Mouse (Mus musculus): ENCODE data around the gene Pde4d.

Gene Pde4d

DNA sequence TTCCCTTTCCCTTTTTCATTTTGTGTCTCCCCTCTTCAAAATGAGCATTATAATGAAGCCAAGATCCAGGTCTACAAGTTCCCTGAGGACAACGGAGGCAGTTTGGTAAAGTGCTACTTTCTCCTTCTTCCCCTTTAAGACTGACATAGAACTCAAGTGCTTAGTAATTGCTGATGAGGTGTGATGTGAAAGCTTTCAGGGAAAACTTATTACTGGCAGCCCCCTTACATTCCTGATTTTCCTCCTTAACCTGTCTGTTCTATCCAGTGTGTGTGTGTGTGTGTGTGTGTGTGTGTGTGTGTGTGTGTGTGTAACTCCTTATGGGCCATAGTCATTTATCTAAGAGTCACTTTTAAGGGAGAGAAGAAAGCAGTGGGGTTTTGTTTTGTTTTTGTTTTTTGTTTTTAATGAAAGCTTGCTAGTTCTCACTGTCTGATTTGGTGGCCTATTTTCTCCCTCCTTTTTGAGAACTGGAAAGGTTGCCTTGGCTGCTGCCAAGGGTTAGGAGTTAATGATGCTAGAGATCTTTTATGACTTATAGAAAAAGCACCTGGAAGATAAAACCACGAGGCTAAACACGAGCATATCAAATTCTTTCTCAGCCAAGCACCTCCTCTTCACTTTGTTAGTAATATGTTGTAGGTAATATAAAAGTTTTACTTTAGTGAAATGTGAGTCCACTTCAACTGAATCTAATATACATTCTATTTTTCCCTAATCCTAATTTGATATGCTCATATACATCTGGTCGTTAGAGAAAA is 1236.5 kb downstream of the Pde4d start:
- DNase-seq (ENCODE audit: low read depth, low spot score), result no peak

DNA sequence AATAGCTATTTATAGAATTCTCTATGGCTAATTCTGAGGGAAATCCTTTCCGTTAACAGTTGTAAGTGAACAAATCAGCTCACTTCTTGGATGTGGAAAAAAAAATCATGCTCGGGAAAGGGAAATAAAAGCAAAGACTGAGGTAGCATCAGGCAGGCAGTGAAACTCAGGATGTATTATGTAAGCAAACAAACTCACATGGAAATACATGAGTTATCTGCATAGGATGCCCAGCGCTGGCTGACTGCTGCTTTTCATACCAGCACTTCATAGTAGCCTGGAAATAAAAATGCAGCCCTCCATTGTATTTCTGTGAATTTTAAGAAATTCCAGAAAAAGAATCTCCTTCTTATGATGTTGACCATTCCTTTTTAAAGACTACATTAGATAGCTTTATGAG is 1237.2 kb downstream of the Pde4d start:
- no peak for DNase-seq (ENCODE audit: low read depth, low spot score)

DNA sequence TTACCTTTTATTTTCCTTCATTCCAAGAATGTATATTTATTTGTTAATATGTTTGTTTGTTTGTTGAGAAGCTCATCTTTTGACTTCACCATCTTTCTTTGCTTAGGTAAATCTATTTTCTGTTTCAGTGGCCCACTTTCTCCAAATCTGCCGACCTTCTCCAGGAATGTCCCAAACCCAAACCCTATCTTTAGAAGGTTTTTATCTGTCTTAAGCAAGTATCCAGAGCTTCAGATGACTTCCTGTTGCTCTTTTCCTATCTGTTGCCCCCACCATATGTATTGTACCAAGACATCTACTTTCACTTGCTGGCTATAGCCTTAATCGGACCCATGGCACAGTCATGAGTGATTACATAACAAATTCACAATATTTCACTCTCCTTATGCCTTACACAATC is 1238.4 kb downstream of the Pde4d start:
- no peak for DNase-seq (ENCODE audit: low read depth, low spot score)

DNA sequence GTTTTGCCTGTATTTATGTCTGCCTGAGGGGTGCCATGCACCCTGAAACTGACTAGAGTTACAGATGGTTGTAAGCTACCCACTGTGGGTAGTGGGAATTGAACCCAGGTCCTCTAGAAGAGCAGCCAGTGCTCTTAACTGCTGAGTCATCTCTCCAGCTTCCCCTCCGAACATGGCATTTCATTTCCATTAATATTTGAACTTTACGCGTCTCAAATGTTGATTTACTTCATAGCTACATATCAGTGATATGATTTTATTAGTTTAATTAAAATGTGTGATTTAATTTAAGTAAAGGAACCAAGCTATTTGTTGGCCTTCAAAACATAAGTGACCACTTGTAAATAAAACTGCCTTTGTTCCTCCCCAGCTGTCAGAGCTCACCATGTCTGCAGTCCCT is 1239.4 kb downstream of the Pde4d start:
- no peak for DNase-seq (ENCODE audit: low read depth, low spot score)

DNA sequence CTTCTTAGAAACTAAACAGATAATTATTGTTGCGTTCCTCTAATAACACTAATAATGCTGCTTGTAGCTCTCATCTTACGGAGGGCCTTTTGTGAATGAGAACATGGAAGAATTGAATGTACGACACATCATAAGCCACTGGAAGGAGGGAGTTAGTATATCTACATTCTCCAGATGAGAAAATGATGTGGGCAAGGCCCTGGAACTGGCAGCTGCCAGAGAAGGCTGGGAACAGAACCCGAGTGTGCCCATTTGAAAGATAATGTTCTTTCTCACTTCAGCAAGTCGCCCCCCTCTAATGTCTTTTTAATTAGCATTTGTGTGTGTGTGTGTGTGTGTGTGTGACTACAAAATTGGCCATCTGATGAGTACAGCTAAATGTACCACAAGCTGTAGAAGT is 1240.8 kb downstream of the Pde4d start:
- no peak for DNase-seq (ENCODE audit: low read depth, low spot score)

DNA sequence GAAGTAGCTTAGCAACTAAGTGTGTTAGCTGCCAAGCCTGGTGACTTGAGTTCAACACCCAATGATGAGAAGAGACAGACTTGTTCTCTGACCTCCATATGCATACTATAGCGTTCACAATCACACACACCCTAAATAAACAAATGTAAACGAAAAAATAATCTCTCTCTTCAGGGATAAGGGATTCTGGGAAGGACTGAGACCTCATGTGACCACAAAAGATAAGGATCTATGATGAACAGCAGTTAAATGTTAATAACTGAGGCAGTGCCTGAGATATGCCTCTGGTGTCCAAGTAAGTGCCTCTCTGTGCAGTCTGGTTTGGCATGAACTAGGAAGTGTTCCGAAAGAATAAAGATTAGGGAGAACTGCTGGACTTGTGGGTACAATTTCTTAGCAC is 1243.1 kb downstream of the Pde4d start:
- no peak for DNase-seq (ENCODE audit: low read depth, low spot score)

DNA sequence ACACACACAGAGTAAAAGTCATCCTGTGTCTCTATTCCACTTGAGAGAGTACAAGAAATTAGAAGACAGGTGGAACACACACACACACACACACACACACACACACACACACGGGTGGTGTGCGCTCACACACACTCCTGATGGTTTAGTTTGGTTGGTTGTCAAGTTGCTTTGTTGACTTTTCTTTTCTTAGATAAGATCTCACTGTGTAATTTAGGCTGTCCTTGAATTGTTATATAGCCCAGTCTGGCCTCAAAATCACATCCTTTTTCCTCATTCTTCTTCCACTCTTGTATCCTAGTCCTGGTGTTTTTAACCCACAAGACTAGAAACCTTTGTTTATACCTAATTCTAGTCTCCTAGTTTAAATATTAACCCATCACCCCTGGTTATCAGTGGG is 1244.0 kb downstream of the Pde4d start:
- no peak for DNase-seq (ENCODE audit: low read depth, low spot score)

DNA sequence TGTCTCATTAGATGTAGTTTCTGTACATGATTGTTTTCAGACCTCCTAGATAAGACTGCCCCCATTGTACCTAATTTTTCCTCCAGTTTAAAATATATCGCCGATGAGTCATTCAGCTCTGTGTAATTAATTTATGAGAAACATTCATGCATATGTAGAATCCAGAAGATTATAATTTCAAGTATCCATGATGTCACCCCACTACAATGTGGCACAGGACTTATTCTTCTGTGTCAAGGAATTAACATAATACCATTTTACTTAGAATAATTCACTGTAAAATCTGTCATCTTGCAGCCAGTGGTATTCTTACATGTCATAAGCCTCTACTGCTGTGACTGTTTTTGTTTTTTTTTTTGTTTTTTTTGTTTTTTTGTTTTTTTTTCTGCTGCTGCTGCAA is 1244.5 kb downstream of the Pde4d start:
- DNase-seq (ENCODE audit: low read depth, low spot score), result no peak

DNA sequence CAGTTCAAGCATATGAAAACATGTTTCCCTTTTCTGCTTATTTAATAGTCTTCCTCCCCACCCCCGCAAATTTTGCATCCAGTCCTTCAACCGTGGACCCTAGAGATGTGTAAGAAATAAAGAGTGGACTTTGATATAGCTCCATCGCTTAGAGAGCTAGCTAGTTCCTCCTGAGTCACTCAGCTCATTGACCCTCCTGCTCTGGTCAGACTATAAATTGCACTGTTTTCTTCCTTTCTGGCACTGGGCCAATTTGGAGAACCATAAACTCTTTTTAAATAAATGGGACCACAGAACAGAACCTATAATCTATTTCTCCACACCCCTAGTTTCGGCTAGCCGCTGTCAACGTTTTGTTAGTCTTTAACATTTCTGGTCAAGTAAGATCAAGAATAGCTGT is 1245.3 kb downstream of the Pde4d start:
- DNase-seq (ENCODE audit: low read depth, low spot score), result no peak

DNA sequence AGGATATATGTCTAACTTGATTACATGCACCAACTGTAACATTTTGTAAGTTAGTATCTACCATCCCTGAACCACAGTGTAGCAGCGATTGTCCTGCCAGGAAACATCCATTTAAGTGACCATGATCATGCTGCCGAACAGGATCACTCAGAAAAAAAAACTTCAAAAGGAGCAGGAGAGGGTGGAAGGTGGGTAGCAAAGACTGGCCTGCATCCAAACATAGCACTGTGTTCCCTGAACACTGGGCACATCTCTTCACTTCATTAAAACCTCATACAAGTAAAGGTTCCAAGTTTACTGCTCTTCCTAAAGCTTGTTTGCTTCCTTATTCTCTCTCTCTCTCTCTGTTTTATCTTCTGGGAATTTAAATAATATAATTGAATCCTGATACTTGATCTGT is 1256.4 kb downstream of the Pde4d start:
- DNase-seq (ENCODE audit: low read depth, low spot score), result no peak

DNA sequence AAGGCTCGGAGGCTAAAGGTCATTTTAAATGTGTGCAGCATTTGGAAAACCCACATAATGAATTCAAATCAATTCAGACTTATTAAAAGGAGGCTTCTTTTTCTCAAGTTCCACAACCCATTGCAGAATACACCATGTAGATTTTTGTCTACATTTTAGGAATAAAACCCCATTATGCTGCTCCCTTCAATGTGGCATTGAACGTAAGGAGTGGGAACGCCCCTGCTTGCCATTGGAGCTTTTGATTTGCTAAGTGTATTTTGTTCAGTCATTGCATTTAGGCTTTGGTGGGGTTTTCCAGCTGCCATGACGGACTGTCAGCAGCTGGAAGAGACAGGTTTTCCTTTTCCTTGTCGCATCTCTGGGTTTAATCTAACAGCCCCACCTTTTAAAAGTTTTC is 1256.8 kb downstream of the Pde4d start:
- DNase-seq (ENCODE audit: low read depth, low spot score), result no peak

DNA sequence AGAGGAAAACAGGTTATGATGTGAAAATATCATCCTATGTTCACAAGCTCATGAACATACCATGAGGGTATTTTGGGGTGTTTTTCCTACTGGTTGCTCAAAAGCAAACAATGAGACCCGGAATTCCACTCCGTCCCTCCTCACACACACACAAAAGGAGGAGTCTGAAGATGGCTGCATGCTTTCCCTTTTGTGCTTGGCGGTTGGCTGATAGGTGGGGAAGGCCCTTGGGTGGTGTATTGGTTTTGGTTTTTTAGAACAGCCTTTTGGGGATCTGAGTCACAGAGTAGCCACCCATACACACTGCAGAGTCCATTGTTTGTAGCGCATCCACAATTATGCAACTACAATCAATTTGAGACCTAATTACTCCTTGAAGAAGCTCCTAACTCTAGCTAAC is 1257.4 kb downstream of the Pde4d start:
- no peak for DNase-seq (ENCODE audit: low read depth, low spot score)

DNA sequence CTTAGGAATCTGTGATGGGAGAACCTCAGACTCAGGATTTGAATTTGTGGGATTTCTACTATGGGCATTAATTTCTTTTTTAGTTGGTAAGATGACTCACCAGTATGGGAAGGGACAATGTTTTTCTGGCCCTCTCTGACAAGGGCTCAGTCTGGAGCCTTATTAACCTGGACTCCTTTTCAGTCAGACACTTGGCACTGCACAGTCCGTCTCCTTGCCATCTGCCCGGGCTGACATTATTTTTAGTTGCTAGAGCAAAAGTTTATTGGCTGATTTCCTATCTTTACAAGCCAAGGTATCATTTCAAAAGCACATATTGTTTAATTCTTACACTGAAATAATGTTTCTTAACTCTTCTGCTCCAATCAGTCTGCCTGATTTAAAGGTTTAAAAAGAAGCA is 1258.6 kb downstream of the Pde4d start:
- DNase-seq (ENCODE audit: low read depth, low spot score), result no peak

DNA sequence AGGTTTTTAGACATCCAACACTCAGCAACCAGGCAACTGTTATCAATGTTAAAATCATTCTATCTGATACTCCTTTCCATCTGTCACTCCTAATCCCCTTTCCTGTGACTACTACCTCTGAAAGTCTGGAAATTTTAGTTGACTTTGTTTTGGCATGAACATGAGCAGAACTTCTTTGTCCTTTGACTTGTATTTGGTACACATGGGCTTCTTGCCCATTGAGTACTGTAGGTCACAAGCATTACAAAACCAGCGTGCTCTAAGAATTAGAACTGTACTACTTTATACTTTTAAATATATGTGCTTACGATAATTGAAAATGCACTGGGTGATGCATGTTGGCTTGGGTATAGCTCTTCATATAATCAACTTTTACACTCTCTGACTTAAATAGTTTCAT is 1264.8 kb downstream of the Pde4d start:
- DNase-seq (ENCODE audit: low read depth, low spot score), result no peak

DNA sequence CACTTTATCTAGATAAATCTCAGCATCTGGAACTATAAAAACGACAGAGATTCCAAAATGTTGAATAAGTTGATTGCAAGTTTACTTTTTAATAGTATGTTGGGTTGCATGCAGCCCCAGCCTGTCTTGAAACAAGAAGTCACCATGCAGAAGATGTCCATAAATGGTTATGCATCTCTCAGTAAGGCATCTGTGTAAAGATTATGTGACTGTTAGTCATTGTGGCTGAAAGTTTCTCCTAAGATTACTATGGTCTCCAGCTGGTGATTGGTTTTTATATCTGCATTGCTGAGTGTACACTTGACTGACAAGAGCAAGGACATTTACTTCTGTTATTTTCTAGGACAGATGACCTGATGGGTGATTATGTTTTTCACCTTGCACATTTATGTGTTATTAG is 1265.6 kb downstream of the Pde4d start:
- DNase-seq (ENCODE audit: low read depth, low spot score), result no peak

DNA sequence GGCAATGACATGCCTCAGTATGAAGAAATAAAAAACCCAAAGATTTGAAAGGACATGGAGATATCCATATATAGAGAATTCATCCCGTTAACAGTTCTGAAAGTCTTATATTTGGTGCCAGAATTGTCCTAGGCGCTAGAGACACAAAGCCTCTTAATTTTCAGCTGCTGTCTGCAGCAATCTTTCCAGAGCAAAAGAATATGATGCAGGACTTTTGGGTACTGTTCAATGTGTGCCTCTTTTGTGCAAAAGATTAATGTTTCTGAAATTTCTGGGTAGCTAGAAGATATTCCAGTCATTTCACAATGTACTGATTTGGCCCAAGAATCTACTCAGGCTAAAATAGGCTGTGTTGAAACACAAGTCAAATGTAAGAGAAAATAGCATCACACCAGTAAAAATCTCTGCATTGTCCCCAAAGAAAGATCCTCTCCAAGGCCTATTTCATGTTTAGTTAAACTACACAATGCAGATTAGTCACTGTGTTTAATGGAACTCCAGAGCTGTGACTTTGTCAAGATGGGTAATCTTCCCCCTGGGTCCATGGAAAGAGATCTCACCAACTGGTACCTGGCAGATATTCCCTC is 1270.5 kb downstream of the Pde4d start:
- no peak for DNase-seq (ENCODE audit: low read depth, low spot score)

DNA sequence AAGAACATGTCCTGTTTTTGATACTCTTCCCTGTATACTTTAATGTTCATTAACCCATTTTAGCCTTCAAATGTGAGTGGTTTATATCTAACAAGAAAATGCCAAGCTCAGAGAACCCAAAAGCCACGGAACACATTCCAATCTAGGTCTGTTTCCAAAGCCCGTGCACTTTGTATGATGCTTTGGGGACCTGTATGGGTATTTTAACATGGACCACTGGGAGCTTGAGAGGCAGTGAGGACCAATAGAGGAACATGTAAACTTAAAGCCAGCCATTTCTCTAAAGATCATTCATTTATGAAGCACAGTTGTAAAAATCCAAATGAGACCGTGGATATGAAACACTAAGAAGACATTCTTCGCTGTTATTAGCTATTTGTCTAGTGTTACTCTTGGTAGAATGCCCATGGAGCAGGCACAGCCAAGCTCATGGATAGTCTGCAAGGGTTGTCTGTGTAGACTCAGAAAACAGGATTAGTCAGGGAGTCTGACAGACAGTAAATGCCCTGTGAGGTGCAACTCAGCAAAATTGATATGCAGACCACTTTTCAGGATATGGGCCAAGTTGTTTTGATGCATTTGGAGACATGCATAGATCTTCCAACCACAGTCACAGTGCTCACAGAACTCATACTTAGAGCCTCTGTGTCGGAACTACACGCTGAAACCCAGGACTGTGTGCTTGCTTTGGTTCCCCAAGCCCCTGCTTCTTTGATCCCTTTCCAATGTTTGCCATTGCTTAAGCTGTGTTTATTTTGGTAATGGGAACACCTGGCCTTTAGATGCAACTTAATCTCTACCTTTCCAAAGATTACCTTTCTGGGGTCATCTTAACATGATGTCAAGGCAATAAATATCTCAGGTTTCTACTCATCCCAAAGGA is 1272.7 kb downstream of the Pde4d start:
- no peak for DNase-seq (ENCODE audit: low read depth, low spot score)

DNA sequence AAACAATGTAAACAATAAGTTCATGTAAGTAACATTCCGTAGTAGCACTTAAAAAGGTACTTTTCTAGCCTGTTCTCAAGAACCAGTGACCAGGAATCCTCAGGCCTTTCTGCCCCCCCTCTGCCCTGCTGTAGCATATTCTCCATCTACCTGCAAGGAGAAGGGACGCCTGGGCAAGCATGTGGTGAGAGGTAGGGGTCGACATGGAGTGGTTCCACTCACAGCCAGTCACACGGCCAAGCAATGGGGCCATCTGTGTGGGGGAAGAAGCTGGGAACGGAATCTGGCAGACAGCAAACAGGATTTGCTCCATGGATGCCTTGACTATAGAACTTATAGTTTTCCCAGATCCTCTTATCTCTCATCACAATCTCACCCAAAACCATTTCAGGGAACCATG is 1277.6 kb downstream of the Pde4d start:
- no peak for DNase-seq (ENCODE audit: low read depth, low spot score)

DNA sequence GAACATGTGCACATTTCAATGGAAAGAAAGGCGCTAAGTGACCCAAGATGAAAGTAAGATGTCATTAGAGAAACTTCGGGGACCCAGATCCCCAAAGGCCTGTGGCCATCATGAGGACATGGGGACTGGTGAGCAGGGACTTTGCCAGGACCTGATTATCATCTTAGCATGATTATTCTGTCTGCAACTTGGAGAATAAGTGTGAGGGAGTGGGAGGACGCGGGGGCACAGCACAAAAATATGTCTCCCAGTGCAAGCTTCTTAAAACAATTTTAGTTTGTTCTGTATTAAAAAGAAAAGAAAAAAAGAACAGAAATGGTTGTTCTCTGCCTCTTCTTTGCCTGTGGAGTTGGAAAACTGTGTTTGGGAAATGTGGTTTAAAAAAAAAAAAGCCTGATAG is 1279.9 kb downstream of the Pde4d start:
- DNase-seq (ENCODE audit: low read depth, low spot score), result no peak

DNA sequence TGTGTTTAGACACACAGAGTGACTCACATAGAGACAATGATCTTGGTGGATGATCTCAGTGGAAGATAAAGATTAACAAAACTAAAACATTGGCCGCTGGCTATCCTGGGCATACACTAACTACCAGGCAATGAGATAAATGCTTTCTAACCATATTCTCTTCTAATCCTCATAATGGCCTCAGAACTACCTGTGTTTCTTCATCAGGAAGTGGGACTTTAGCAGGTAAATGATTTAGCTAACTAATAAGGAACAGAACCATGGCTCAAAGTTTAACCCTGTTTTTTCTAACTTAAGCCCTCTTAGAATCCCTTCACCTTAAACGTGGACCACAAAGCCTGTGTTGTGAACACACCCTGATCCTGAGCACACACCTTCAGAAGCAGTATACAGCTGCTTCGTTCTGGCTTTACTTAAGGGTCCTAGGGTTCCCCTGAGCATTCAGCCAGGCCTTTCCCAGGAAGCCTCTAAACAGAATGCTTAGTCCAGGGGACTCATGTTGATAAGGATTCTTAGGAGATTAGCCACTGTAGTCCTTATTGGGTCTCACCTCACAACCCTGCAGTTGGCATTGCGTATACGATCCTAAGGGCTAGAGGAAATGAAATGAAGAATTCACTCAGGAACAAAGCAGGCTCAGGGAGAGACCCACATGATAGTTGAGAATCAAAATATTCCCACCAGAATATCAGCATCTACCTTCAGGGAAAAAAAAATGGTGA is 1283.1 kb downstream of the Pde4d start:
- DNase-seq (ENCODE audit: low read depth, low spot score), result no peak

DNA sequence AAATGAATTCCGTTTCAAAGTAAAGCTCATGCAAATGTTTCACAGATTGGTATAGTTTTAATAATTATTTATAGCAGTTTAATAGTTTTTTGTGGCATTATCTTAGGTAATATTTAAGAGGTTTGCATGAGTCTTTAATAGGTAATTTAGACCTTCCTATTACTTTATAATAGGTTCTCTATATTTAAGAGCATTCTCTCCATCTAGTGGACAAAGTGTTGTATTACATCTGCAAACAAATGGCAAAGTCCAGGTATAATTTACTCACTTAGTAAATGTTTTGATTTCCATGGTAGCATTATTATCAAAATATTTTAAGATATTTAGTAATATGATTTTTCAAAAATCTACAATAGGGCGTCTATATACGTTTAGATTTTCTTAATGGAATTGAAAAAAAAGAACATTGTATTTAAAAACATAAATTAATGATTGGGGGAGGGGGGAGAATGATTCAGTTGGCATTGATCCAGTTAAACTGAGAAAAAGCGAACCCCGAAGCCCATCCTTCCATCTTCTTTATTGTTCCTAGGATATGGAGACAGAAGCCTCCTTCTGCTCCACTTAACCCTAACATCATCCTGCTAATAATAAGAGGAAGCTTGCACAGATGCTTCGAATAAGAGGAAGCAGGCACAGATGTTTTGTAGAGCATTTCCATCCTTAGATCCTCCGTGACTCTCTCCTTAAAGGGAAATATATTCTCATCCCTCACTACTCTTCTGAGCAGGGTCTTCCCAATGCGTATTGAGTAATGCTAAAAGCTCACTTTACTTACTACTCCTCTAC is 1286.7 kb downstream of the Pde4d start:
- peak; percentile 55 for DNase-seq (ENCODE audit: low read depth, low spot score)
